Mouse (Mus musculus): ENCODE measurements around the gene Trit1.
A peak's percentile ranks its signal among the peaks of the same experiment; 100 is the strongest.

Gene Trit1

GRCm38 (mm10) chr4:123050681-123051211, 34.3 kb downstream of the Trit1 start:
- DNase-seq (ENCODE audit: low spot score), result peak; percentile 93

- no peak for DNase-seq (ENCODE audit: low spot score)
Observed at GRCm38 (mm10) chr4:123053179-123053578, 36.8 kb downstream of the Trit1 start.

GRCm38 (mm10) chr4:123054172-123054790, 37.9 kb downstream of the Trit1 start:
- DNase-seq (ENCODE audit: low spot score), result no peak

- DNase-seq (ENCODE audit: low spot score), result no peak
Observed at GRCm38 (mm10) chr4:123056560-123057109, 40.2 kb downstream of the Trit1 start.

- no peak for DNase-seq (ENCODE audit: low spot score)
Observed at GRCm38 (mm10) chr4:123057957-123058356, 41.6 kb downstream of the Trit1 start.

- no peak for DNase-seq (ENCODE audit: low spot score)
Observed at GRCm38 (mm10) chr4:123061744-123062143, 45.3 kb downstream of the Trit1 start.

GRCm38 (mm10) chr4:123068646-123069045, 52.2 kb downstream of the Trit1 start:
- DNase-seq (ENCODE audit: low spot score), result no peak

GRCm38 (mm10) chr4:123071266-123071966, 55.0 kb downstream of the Trit1 start:
- DNase-seq (ENCODE audit: low spot score), result peak; percentile 84

GRCm38 (mm10) chr4:123076928-123077327, 60.5 kb downstream of the Trit1 start:
- no peak for DNase-seq (ENCODE audit: low spot score)

- DNase-seq (ENCODE audit: low spot score), result no peak
Observed at GRCm38 (mm10) chr4:123078231-123078630, 61.8 kb downstream of the Trit1 start.

GRCm38 (mm10) chr4:123080791-123081190, 64.4 kb downstream of the Trit1 start:
- DNase-seq (ENCODE audit: low spot score), result peak; percentile 76

- DNase-seq (ENCODE audit: low spot score), result peak; percentile 65
Observed at GRCm38 (mm10) chr4:123082283-123083163, 66.1 kb downstream of the Trit1 start.

GRCm38 (mm10) chr4:123083323-123083902, 67.0 kb downstream of the Trit1 start:
- no peak for DNase-seq (ENCODE audit: low spot score)

GRCm38 (mm10) chr4:123085290-123085689, 68.9 kb downstream of the Trit1 start:
- DNase-seq (ENCODE audit: low spot score), result no peak

GRCm38 (mm10) chr4:123086381-123086780, 70.0 kb downstream of the Trit1 start:
- DNase-seq (ENCODE audit: low spot score), result no peak

GRCm38 (mm10) chr4:123092621-123093020, 76.2 kb downstream of the Trit1 start:
- DNase-seq (ENCODE audit: low spot score), result no peak

GRCm38 (mm10) chr4:123093064-123093776, 76.8 kb downstream of the Trit1 start:
- DNase-seq (ENCODE audit: low spot score), result peak; percentile 16

- DNase-seq (ENCODE audit: low spot score), result no peak
Observed at GRCm38 (mm10) chr4:123093869-123094268, 77.5 kb downstream of the Trit1 start.

All from lung, postnatal 25 days (tissue).